10 mouse cellular contexts compared by ENCODE assay signal in the genomic region with DNA sequence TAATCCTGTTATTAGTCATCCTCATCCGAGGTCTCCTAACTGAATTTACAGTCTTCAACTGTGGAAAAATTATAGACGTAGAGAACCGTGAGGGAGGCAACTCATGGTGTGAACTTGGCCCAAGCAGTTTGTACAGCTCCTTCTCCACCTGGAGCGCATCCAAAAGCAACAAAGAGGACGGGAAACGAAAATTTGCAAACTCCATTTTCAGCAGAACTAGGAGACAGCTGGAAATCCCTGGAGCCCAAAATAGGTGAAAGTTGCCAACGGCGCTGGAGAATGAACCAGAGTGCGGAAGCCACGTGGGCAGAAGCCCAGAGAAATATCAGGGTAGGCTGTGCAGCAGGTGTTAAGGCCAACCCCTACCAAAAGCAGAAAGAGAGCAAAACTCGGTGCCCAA.
DNase-seq lines count a peak whose midpoint lies in the region; ATAC-seq and TF ChIP-seq lines count a peak whose summit lies in the region.
"Had no signal": no experiment of that assay in that cellular context is flagged by ENCODE, and none has a peak within 500 bp of the region (broad histone marks: within the 10 kb centered on the region; RNA-seq: fewer than 3 reads in every experiment).

No protein-coding gene starts in this region.

- peak overlapping the region; percentile 60 for H3K27ac ChIP-seq in gastrocnemius, adult 2 months
- H3K27ac ChIP-seq in kidney, embryonic 14.5 days (ENCODE audit: low read depth, low read length): no peak overlapping the region
- H3K27ac ChIP-seq in lung, postnatal 0 days (ENCODE audit: low read length): no peak overlapping the region
- no peak overlapping the region for H3K27ac ChIP-seq in thymus, adult 2 months (ENCODE audit: control insufficient read depth, insufficient read depth, low read length)
- H3K27ac ChIP-seq: embryonic facial prominence, embryonic 12.5 days; liver, embryonic 14.5 days had no signal

- peaks cover 5% of the 10 kb centered on the region; the same call in 1 of the 2 replicates for H3K4me1 ChIP-seq in kidney, embryonic 14.5 days (ENCODE audit: control insufficient read depth, insufficient read depth, low read length)
- peaks cover 7% of the 10 kb centered on the region; the same call in 1 of the 2 replicates for H3K4me1 ChIP-seq in lung, postnatal 0 days (ENCODE audit: insufficient read depth, low read depth, low read length)
- no peaks in the 10 kb centered on the region for H3K4me1 ChIP-seq in thymus, adult 2 months (replicated peaks; ENCODE audit: control insufficient read depth, insufficient read depth, low read length)
- H3K4me1 ChIP-seq: embryonic facial prominence, embryonic 12.5 days had no signal

- peak; percentile 30 to 55 for DNase-seq in left cerebral cortex, adult 18-20 months (ENCODE audit: low spot score in 2 of 2)
- no peak for DNase-seq in left cerebral cortex, adult 11 months (ENCODE audit: low spot score)
- DNase-seq in gastrocnemius, adult 2 months: peak; percentile 66
- DNase-seq in lung, postnatal 0 days (ENCODE audit: low spot score): peak; percentile 37
- DNase-seq in T-cell, adult 2 months (ENCODE audit: low spot score): no peak
- no peak for DNase-seq in embryo, embryonic 9.5 days (ENCODE audit: extremely low spot score)
- no peak for DNase-seq in thymus, adult 2 months

- no peak for TF ChIP-seq EP300 in lung, postnatal 0 days (IDR thresholded peaks at IDR 0.05)

- no peaks in the 10 kb centered on the region for H3K36me3 ChIP-seq in kidney, embryonic 14.5 days (ENCODE audit: control insufficient read depth, insufficient read depth, low read length)
- no peaks in the 10 kb centered on the region for H3K36me3 ChIP-seq in lung, postnatal 0 days (ENCODE audit: insufficient read depth, low read length)
- no peaks in the 10 kb centered on the region for H3K36me3 ChIP-seq in thymus, adult 2 months (ENCODE audit: control insufficient read depth, insufficient read depth, low read length)
- H3K36me3 ChIP-seq: embryonic facial prominence, embryonic 12.5 days had no signal

- no peak for TF ChIP-seq POLR2A in thymus, adult 2 months (IDR thresholded peaks at IDR 0.05; ENCODE audit: control insufficient read depth, extremely low read depth, insufficient read depth, low read length, poor library complexity)

- H3K27me3 ChIP-seq in kidney, embryonic 14.5 days (ENCODE audit: control insufficient read depth, insufficient read depth, low read length): no peaks in the 10 kb centered on the region
- no peaks in the 10 kb centered on the region for H3K27me3 ChIP-seq in lung, postnatal 0 days (replicated peaks; ENCODE audit: insufficient read depth, low read length)
- no peaks in the 10 kb centered on the region for H3K27me3 ChIP-seq in thymus, adult 2 months (ENCODE audit: control insufficient read depth, insufficient read depth, low read length)
- H3K27me3 ChIP-seq: embryonic facial prominence, embryonic 12.5 days had no signal

- no peak overlapping the region for H3K9ac ChIP-seq in kidney, embryonic 14.5 days (ENCODE audit: low read depth, low read length)
- no peak overlapping the region for H3K9ac ChIP-seq in lung, postnatal 0 days (replicated peaks; ENCODE audit: low read depth)
- H3K9ac ChIP-seq: embryonic facial prominence, embryonic 12.5 days; liver, embryonic 14.5 days had no signal

- 59% methylated on average over 11 of the region's 11 CpGs for WGBS in kidney, embryonic 14.5 days
- WGBS in lung, postnatal 0 days: 40% methylated on average over 11 of the region's 11 CpGs
- WGBS in thymus, adult 2 months: 89% methylated on average over 11 of the region's 11 CpGs

- no peaks in the 10 kb centered on the region for H3K9me3 ChIP-seq in kidney, embryonic 14.5 days (ENCODE audit: control insufficient read depth, low read length)
- no peaks in the 10 kb centered on the region for H3K9me3 ChIP-seq in lung, postnatal 0 days (ENCODE audit: low read length)
- H3K9me3 ChIP-seq: embryonic facial prominence, embryonic 12.5 days had no signal

- no peak for TF ChIP-seq CTCF in gastrocnemius, adult 2 months (IDR thresholded peaks at IDR 0.05)
- TF ChIP-seq CTCF in lung, postnatal 0 days (IDR thresholded peaks at IDR 0.05): no peak
- TF ChIP-seq CTCF in thymus, adult 2 months (IDR thresholded peaks at IDR 0.05; ENCODE audit: borderline replicate concordance, control insufficient read depth, extremely low read depth, insufficient read depth, low read length, poor library complexity): no peak

- peak overlapping the region; percentile 40 for H3K4me3 ChIP-seq in gastrocnemius, adult 2 months
- no peak overlapping the region for H3K4me3 ChIP-seq in kidney, embryonic 14.5 days (ENCODE audit: low read length)
- no peak overlapping the region for H3K4me3 ChIP-seq in lung, postnatal 0 days (ENCODE audit: low read depth, low read length)
- H3K4me3 ChIP-seq in thymus, adult 2 months (ENCODE audit: control insufficient read depth, insufficient read depth, low read length): no peak overlapping the region
- H3K4me3 ChIP-seq: embryonic facial prominence, embryonic 12.5 days had no signal

- peak; percentile 74; the same call in 1 of the 2 replicates for ATAC-seq in kidney, embryonic 14.5 days (ENCODE audit: low FRiP score, low TSS enrichment)
- no peak for ATAC-seq in lung, postnatal 0 days

- H3K4me2 ChIP-seq in kidney, embryonic 14.5 days (replicated peaks; ENCODE audit: low read depth, low read length): no peak overlapping the region
- H3K4me2 ChIP-seq in lung, postnatal 0 days (replicated peaks; ENCODE audit: low read depth, low read length): no peak overlapping the region
- H3K4me2 ChIP-seq: embryonic facial prominence, embryonic 12.5 days had no signal

- intact Hi-C loops in gastrocnemius, adult 2 months (cut with DNase I): no loop called here

Comparison
In these comparisons a context has a peak if more than half of its experiments do, and no peak if none do; other contexts are left out.
1. DNase-seq: peak in left cerebral cortex, adult 18-20 months (2 of 2), gastrocnemius, adult 2 months (single experiment) and lung, postnatal 0 days (single experiment); none in left cerebral cortex, adult 11 months (single experiment), T-cell, adult 2 months (single experiment), embryo, embryonic 9.5 days (single experiment) and thymus, adult 2 months (single experiment).